Mouse (Mus musculus) small intestine, adult 10 weeks (tissue): Measurements from ENCODE around the gene 4930455H04Rik. TPM values are rescaled to one million over a fixed set of nuclear protein-coding genes. Genes with fewer than 3 reads are reported as not detected.

Experiments used
- polyA plus RNA-seq: library from polyadenylated mRNA; stranded (reverse); fragments of 350-450 nt; fragmentation: Illumina TruSeq; extraction: RNeasy Lipid Tissue Mini Kit (QIAGEN cat#74804); gene quantifications from one replicate; pipeline ENCODE4 v1.2.3, GENCODE M21; 2014; ENCODE audit warnings: low replicate concordance

The 4930455H04Rik gene
- polyA plus RNA-seq = not detected

DNA sequence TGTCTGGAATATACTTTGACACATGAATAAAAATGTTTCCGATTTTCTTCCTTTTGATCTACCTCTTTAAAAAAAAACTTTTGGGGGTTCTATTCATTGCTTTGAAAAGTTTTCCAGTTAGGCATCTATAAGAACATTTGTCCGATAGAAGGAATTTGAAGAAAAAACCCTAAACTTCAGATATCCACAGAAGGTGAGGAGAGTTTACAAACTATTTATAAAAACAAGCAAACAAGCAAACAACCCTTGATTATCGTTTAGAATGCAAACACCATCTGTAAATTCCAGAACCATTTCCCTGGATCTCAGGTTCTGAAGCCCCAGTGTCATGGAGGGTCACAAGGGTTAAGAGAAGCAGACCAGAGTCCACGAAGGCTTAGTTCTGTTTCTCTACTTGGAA, at the start of gene 4930455H04Rik:
Gene 4930455H04Rik, plus strand, starts transcription at position 301 of the 400 bp plus-strand sequence.

DNA sequence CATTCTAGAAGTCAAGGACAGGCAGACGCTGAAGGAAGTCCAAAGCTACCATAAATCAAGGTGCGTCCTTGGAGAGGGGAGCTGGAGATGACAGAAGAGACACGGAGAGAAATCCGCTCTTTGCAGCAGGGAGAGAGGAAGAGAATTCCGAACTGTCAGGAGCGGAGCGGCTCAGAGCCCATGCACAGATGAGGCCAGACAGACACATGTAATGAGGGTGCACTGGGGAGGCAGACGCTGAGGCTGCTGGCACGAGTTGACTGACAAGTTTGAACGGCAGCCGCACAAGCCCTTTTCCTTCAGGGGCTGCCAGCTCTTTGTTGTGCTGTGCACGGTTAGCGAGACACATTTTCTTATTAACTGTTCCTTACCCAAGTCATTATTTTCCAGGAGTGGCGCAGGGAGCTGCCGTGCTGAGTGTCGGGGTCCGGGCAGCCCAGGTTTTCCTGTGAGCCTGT, 502 bp downstream of the 4930455H04Rik start, which contains the start of gene Palmd:
Gene Palmd, minus strand, starts transcription at position 448 of the 458 bp plus-strand sequence.

Other genes starting within 250 kb of the 4930455H04Rik start
- 8.6 TPM for gene Agl, start 160.1 kb upstream of the 4930455H04Rik start, polyA plus RNA-seq
- gene Frrs1, start 108.8 kb upstream of the 4930455H04Rik start, polyA plus RNA-seq = 10.2 TPM
- gene Palmd, start 720 bp downstream of the 4930455H04Rik start, polyA plus RNA-seq = 3.7 TPM